Mouse (Mus musculus): ENCODE results near the gene Gcnt7.

DNA sequence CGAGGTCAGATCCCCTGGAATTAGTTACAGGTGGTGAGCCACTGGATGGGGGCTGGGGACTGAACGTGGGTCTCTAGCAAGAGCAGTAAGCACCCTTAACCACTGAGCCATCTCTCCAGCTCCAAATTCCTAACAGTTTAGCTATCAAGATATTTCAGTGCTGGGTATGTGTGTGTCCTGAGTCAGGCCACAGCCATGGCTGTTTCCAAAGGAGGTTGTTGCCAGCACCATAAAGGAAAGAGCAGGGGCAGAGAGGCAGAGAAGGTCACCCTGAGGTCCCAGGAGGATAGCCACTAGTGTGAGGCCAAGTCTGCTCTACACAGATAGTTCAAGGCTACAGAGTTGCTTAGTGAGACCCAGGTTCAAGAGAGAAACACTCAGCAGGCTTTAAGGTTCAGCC, 2.3 kb upstream of the Gcnt7 start:
- no peak for TF ChIP-seq EP300 (IDR thresholded peaks at IDR 0.05; ENCODE audit: low read depth)
- TF ChIP-seq CTCF (IDR thresholded peaks at IDR 0.05; ENCODE audit: low read depth), result no peak
